Mouse (Mus musculus) forebrain, embryonic 13.5 days (tissue): ENCODE data around the gene Sema3a. TPM values are rescaled to one million over a fixed set of nuclear protein-coding genes. Genes with fewer than 3 reads are reported as not detected.

Experiments
- ATAC-seq: fragments of 200-750 bp; cut with Nextera tagmentation; 2 replicates; pipeline ENCODE4 v1.8.0; 2017
- H3K27ac ChIP-seq: fragments of 300-500 bp; sonication (generic); 2 replicates; pipeline ENCODE4 v1.5.1; 2015; ENCODE audit warnings: inconsistent platforms, mild to moderate bottlenecking, moderate library complexity
- H3K27me3 ChIP-seq: fragments of 300-500 bp; sonication (generic); 2 replicates; pipeline ENCODE4 v1.6.1; 2015; ENCODE audit warnings: mild to moderate bottlenecking, inconsistent platforms
- H3K36me3 ChIP-seq: fragments of 300-500 bp; sonication (generic); 2 replicates; pipeline ENCODE4 v1.6.1; 2015; ENCODE audit warnings: mild to moderate bottlenecking, inconsistent platforms; ENCODE audit not compliant: poor library complexity, severe bottlenecking
- H3K4me1 ChIP-seq: fragments of 300-500 bp; sonication (generic); 2 replicates; pipeline ENCODE4 v1.6.1; 2015; ENCODE audit warnings: inconsistent platforms
- H3K4me2 ChIP-seq: fragments of 300-500 bp; sonication (generic); 2 replicates; pipeline ENCODE4 v1.6.1; 2015; ENCODE audit warnings: inconsistent platforms, mild to moderate bottlenecking, moderate library complexity
- H3K4me3 ChIP-seq: fragments of 300-500 bp; sonication (generic); 2 replicates; pipeline ENCODE4 v1.5.1; 2015; ENCODE audit warnings: mild to moderate bottlenecking, inconsistent platforms
- H3K9ac ChIP-seq: fragments of 300-500 bp; sonication (generic); 2 replicates; pipeline ENCODE4 v1.6.1; 2015; ENCODE audit warnings: mild to moderate bottlenecking, inconsistent platforms
- H3K9me3 ChIP-seq: fragments of 300-500 bp; sonication (generic); replicated peaks from 2 replicates; pipeline ENCODE4 v1.6.1; 2016; ENCODE audit warnings: inconsistent platforms
- WGBS: fragments of 180-500 bp; shearing (Covaris S2); methylation state at CpG from one replicate; pipeline ENCODE4 v1.1.7; 2015; 5-methylcytosine and 5-hydroxymethylcytosine counted together
- polyA plus RNA-seq: library from polyadenylated mRNA; unstranded; fragments of >200 nt; fragmentation: Nextera tagmentation; extraction: Ambion mirVana; gene quantifications from 2 replicates; pipeline ENCODE4 v1.2.1, GENCODE M21; 2015

The Sema3a gene
- polyA plus RNA-seq, result 13.2 and 14.1 TPM in 2 replicates

- H3K36me3 ChIP-seq, result no peaks in the 10 kb centered on the region
- H3K27me3 ChIP-seq, result no peaks in the 10 kb centered on the region
- peak; percentile 68 for ATAC-seq
- WGBS, result 47% methylated on average over 13 of the region's 13 CpGs
- H3K9ac ChIP-seq, result no peak within 1 kb of the TSS
- H3K4me2 ChIP-seq, result peak within 1 kb of the TSS; percentile 18; the same call in 1 of the 2 replicates
- peaks cover 5% of the 10 kb centered on the region; the same call in 1 of the 2 replicates for H3K4me1 ChIP-seq
- H3K4me3 ChIP-seq, result no peak within 1 kb of the TSS
- H3K9me3 ChIP-seq, result no peaks in the 10 kb centered on the region
- H3K27ac ChIP-seq, result no peak within 1 kb of the TSS
Measured at GRCm38 (mm10) chr5:13125241-13125692, at the start of gene Sema3a. TSS of gene Sema3a (plus strand) at chr5:13125414.

DNA sequence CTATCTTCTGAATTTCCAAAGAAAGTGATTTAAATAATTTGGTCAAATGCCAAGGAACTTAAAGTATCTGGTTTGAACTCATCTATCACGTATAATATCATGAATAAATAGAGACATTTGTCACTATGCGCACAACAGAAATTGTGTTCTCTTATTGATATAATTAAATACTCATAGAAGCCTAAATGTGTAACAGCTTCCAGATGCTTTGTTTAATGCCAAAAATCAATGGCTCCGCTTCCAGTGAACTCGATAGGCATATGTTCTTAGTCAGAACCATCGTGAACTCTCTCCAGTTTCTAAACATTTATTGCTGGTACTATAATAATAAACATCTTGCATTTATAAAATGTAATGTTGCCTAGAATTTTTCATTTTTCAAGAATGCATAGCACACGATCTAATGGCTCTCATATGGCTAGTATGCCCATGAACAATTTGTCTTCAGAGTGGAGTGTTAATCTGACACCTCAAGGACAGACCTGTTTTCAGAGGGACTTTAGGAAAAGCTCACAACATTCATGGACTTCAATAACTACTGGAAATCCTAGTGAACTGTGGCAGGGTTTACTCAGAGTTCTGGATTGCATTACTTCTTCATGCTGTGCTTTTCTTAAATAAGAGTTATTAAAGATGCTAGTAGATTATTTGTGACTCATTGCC, 40.3 kb upstream of the Sema3a start:
- no peak overlapping the region for H3K4me3 ChIP-seq
- H3K4me1 ChIP-seq, result no peaks in the 10 kb centered on the region
- 88% methylated on average over 6 of the region's 6 CpGs for WGBS
- no peaks in the 10 kb centered on the region for H3K9me3 ChIP-seq
- no peak for ATAC-seq
- no peaks in the 10 kb centered on the region for H3K36me3 ChIP-seq
- H3K4me2 ChIP-seq, result no peak overlapping the region
- H3K27me3 ChIP-seq, result no peaks in the 10 kb centered on the region
- no peak overlapping the region for H3K27ac ChIP-seq
- no peak overlapping the region for H3K9ac ChIP-seq

- Histone ChIP-seq H3K4me3 (no peak overlapping the region), H3K27me3 (no peaks in the 10 kb centered on the region), H3K27ac (no peak overlapping the region), H3K4me1 (no peaks in the 10 kb centered on the region), H3K9me3 (no peaks in the 10 kb centered on the region), H3K4me2 (no peak overlapping the region), H3K9ac (no peak overlapping the region), H3K36me3 (no peaks in the 10 kb centered on the region)
- 92% methylated on average over 1 of the region's 1 CpGs for WGBS
- ATAC-seq, result no peak
Measured at GRCm38 (mm10) chr5:13090431-13090830, 34.8 kb upstream of the Sema3a start.

DNA sequence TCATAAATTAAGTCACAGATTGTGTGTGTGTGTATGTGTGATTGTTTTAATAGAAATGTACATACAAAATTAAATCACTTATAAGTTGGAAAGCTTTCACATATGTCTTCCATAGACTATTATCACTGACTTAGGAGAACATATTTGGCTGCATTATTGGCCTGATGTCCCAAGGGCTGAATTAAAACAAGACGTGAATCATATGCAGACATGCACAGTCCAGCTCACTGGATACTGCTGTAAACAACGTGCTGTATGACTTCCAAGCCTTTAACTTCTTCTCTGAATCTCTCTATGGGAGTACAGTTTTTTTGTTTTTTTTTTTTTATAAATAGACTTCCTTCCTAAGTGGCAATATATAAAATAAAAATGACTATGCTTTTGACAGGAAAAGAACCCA, 15.7 kb upstream of the Sema3a start:
- 86% methylated on average over 2 of the region's 2 CpGs for WGBS
- no peaks in the 10 kb centered on the region for H3K9me3 ChIP-seq
- no peak overlapping the region for H3K9ac ChIP-seq
- H3K36me3 ChIP-seq, result no peaks in the 10 kb centered on the region
- H3K4me1 ChIP-seq, result no peaks in the 10 kb centered on the region
- no peaks in the 10 kb centered on the region for H3K27me3 ChIP-seq
- no peak overlapping the region for H3K4me3 ChIP-seq
- no peak for ATAC-seq
- H3K27ac ChIP-seq, result no peak overlapping the region
- H3K4me2 ChIP-seq, result no peak overlapping the region

GRCm38 (mm10) chr5:13117236-13117635, 8.0 kb upstream of the Sema3a start:
- no peak overlapping the region for H3K9ac ChIP-seq
- no peak overlapping the region for H3K27ac ChIP-seq
- H3K36me3 ChIP-seq, result no peaks in the 10 kb centered on the region
- 26% methylated on average over 8 of the region's 8 CpGs for WGBS
- peaks cover 4% of the 10 kb centered on the region; the same call in 1 of the 2 replicates for H3K4me1 ChIP-seq
- no peaks in the 10 kb centered on the region for H3K27me3 ChIP-seq
- H3K4me3 ChIP-seq, result no peak overlapping the region
- H3K9me3 ChIP-seq, result no peaks in the 10 kb centered on the region
- no peak overlapping the region for H3K4me2 ChIP-seq
- no peak for ATAC-seq

DNA sequence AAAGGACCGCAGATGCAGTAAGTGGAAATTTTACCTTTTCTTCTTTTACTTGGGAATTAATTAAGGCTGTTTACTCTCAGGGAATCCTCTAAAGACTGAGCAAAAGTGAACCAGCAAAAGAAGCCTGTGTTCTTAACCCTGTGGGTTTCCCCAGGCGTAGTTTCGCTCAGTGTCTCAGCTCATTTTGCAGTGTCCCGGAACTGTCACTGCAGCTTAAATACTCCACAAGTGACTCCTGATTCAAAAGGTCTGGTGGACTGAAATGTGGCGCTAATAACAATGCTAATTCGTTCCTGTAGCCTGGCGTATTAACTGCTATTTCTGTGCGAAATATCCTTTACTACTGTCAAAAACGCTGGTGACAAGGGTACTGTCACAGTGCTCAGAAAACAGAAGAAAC, 543 bp downstream of the Sema3a start:
- ATAC-seq, result peak; percentile 48
- Histone ChIP-seq H3K27me3 (no peaks in the 10 kb centered on the region), H3K27ac (no peak overlapping the region), H3K9me3 (no peaks in the 10 kb centered on the region), H3K4me1 (peaks cover 5% of the 10 kb centered on the region; the same call in 1 of the 2 replicates), H3K4me2 (no peak overlapping the region; the same call in 1 of the 2 replicates), H3K9ac (no peak overlapping the region), H3K36me3 (no peaks in the 10 kb centered on the region), H3K4me3 (no peak overlapping the region)
- 62% methylated on average over 9 of the region's 9 CpGs for WGBS

DNA sequence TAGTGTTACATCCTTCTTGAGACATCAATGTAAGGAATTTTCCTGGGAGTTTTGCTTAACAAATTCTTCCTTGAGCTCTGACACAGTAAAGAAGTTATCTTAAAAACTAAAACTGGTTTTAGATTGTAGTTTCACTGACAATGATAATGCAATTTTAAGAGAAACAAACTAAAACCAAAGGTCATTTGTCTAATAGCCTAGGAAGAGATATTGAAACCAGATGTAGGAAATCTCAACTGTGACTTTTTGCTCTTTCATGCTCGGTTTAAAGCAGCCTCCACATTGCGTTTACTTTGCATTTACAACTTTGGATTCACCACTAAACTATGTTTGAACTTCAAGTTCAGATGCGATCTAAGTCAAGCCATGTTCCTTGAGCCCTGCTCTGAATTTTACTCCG, 982 bp downstream of the Sema3a start:
- no peaks in the 10 kb centered on the region for H3K36me3 ChIP-seq
- peaks cover 5% of the 10 kb centered on the region; the same call in 1 of the 2 replicates for H3K4me1 ChIP-seq
- H3K27me3 ChIP-seq, result no peaks in the 10 kb centered on the region
- no peak for ATAC-seq
- H3K4me3 ChIP-seq, result no peak overlapping the region
- H3K9ac ChIP-seq, result no peak overlapping the region
- H3K4me2 ChIP-seq, result no peak overlapping the region
- H3K9me3 ChIP-seq, result no peaks in the 10 kb centered on the region
- no peak overlapping the region for H3K27ac ChIP-seq
- WGBS, result 92% methylated on average over 4 of the region's 4 CpGs

GRCm38 (mm10) chr5:13127121-13127520, 1.9 kb downstream of the Sema3a start:
- Histone ChIP-seq H3K9ac (no peak overlapping the region), H3K27me3 (no peaks in the 10 kb centered on the region), H3K4me1 (peaks cover 5% of the 10 kb centered on the region; the same call in 1 of the 2 replicates), H3K9me3 (no peaks in the 10 kb centered on the region), H3K36me3 (no peaks in the 10 kb centered on the region), H3K4me3 (no peak overlapping the region), H3K4me2 (no peak overlapping the region), H3K27ac (no peak overlapping the region)
- WGBS, result 84% methylated on average over 3 of the region's 3 CpGs
- ATAC-seq, result no peak

DNA sequence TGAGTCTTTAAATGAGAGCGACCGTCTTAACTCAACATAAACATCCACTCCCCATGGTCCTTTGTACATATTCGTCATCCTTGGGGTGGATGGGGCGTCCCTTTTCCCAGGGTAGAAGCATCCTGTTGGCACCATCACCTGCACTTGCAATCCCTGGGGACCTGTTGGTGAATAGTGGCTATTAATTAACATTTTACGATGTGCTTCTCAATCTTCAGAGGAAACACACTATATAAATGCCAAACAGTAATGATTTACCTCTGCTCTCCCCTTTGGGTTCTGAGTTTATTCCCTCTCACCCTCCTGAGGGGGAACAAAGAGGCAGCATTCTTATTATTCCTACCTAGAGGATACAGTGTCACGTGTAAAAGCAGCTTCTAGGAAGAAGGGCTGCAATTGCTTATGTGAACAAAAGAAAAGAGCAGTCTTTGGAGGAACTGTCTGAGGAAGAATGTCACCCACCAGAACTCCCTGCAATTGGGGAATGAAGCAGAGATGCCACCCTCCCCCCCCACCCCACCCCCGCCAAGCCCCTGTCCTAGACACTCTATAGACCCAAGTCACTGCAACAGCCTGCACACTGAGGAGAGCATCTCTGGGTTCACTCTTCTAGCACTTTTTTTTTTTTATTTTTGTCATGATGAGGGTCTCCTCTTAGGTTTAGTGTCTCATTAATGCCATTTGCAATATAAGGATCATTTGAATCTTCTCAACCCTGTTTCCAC, 19.7 kb downstream of the Sema3a start:
- Histone ChIP-seq H3K4me1 (no peaks in the 10 kb centered on the region), H3K27ac (no peak overlapping the region), H3K27me3 (no peaks in the 10 kb centered on the region), H3K4me2 (no peak overlapping the region), H3K4me3 (no peak overlapping the region), H3K9ac (no peak overlapping the region), H3K36me3 (no peaks in the 10 kb centered on the region), H3K9me3 (no peaks in the 10 kb centered on the region)
- 64% methylated on average over 7 of the region's 7 CpGs for WGBS
- ATAC-seq, result 0 out of 2 replicates have a peak, but pooled peaks have one; percentile 24

DNA sequence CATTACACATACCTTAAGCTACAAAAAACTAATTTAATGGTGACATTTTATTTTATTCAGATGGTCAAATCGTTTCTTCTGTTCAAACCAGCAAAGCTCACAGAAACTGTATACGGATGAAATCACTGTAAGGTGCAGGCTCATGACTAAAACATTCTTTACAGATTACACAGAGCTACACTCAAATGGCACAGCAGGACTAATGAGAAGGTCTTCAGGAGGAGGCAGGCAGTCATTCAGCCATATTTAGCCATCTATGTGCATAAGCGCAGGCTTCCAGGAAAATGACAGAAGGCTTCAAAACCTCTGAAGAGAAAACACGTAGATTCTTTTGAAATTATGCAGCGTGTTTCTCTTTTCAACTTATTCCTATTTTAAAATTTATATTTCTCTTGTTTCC, 24.7 kb downstream of the Sema3a start:
- Histone ChIP-seq H3K36me3 (no peaks in the 10 kb centered on the region), H3K27me3 (no peaks in the 10 kb centered on the region), H3K4me1 (peaks cover 3% of the 10 kb centered on the region; the same call in 1 of the 2 replicates), H3K4me2 (no peak overlapping the region), H3K9me3 (no peaks in the 10 kb centered on the region), H3K27ac (no peak overlapping the region), H3K9ac (no peak overlapping the region), H3K4me3 (no peak overlapping the region)
- WGBS, result 58% methylated on average over 5 of the region's 5 CpGs
- no peak for ATAC-seq

GRCm38 (mm10) chr5:13151002-13151401, 25.8 kb downstream of the Sema3a start:
- Histone ChIP-seq H3K9me3 (no peaks in the 10 kb centered on the region), H3K36me3 (no peaks in the 10 kb centered on the region), H3K9ac (no peak overlapping the region), H3K4me2 (no peak overlapping the region), H3K27me3 (no peaks in the 10 kb centered on the region), H3K27ac (no peak overlapping the region), H3K4me3 (no peak overlapping the region), H3K4me1 (peaks cover 3% of the 10 kb centered on the region; the same call in 1 of the 2 replicates)
- ATAC-seq, result peak; percentile 68
- 54% methylated on average over 2 of the region's 2 CpGs for WGBS

DNA sequence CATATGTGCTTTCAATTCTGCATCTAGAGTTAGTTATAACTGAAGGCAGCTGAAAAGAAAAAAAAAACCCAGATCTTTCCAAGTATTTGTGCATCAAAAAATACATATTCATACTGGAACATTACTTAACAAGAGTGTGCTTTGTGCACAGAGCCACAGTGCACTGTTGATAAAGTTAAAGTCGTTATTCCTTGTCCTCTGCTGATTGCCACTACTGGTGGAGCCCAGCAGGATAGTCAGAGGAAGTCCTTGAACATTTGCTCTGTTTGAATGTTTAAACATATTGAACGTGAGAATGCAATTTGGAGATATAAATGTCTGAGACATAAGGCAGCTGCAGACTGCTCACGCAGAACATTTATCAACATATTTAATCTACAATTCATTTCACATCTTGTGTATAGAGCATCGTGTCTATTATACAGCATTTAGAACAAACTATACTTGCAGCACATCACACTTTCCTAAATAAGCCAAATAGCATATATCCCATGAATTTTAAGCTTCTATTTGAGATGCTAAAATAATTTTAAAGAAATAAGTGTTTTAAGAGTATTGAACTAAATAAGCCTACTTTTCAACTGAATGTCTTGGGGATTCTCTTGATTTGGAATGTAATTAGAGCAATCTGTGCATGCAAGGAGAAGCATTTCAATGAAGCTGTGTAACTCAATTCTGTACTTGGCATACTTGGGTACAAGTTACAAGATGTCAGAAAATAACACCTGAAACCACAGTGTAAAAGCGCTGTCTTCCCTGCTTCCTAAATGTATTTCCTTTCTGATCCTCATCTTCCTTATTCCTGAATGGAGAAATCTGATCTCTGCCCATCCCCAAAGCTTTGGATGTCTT, 32.8 kb downstream of the Sema3a start:
- H3K27me3 ChIP-seq, result no peaks in the 10 kb centered on the region
- no peak overlapping the region for H3K27ac ChIP-seq
- H3K9ac ChIP-seq, result no peak overlapping the region
- H3K4me3 ChIP-seq, result no peak overlapping the region
- H3K4me2 ChIP-seq, result no peak overlapping the region
- WGBS, result 79% methylated on average over 5 of the region's 5 CpGs
- no peaks in the 10 kb centered on the region for H3K4me1 ChIP-seq
- H3K36me3 ChIP-seq, result no peaks in the 10 kb centered on the region
- H3K9me3 ChIP-seq, result no peaks in the 10 kb centered on the region
- peak; percentile 38; the same call in 1 of the 2 replicates for ATAC-seq
